10 mouse cellular contexts compared by ENCODE assay signal in genomic region chr4:127215103-127215502, GRCm38 (mm10). TPM values are rescaled to one million over a fixed set of nuclear protein-coding genes. Genes with fewer than 3 reads are reported as not detected.
DNase-seq lines count a peak whose midpoint lies in the region; ATAC-seq and TF ChIP-seq lines count a peak whose summit lies in the region.
"Had no signal": no experiment of that assay in that cellular context is flagged by ENCODE, and none has a peak within 500 bp of the region (broad histone marks: within the 10 kb centered on the region; RNA-seq: fewer than 3 reads in every experiment).

No protein-coding gene starts in this region.

- no peaks in the 10 kb centered on the region for H3K4me1 ChIP-seq in forebrain, postnatal 0 days (ENCODE audit: insufficient read depth)
- H3K4me1 ChIP-seq in forebrain, embryonic 14.5 days (ENCODE audit: control insufficient read depth, insufficient read depth, low read length) = no peaks in the 10 kb centered on the region
- peaks cover 8% of the 10 kb centered on the region for H3K4me1 ChIP-seq in testis, adult 2 months (ENCODE audit: control insufficient read depth, insufficient read depth, low read length)

- no peak for TF ChIP-seq POLR2A in testis, adult 2 months (IDR thresholded peaks at IDR 0.05; ENCODE audit: control insufficient read depth, low read depth, low read length)

- 65% methylated on average over 11 of the region's 11 CpGs for WGBS in forebrain, postnatal 0 days
- 60% methylated on average over 11 of the region's 11 CpGs for WGBS in forebrain, embryonic 14.5 days

- DNase-seq in forebrain, postnatal 0 days = no peak
- no peak for DNase-seq in forebrain, embryonic 14.5 days (ENCODE audit: low spot score)
- DNase-seq in left cerebral cortex, adult 2 months (ENCODE audit: extremely low spot score in 1 of 2, low spot score in 2 of 2) = no peak
- no peak for DNase-seq in left cerebral cortex, postnatal 10 days (ENCODE audit: extremely low spot score in 1 of 2, low spot score in 2 of 2)
- no peak for DNase-seq in testis, postnatal 10 days (ENCODE audit: low spot score)
- DNase-seq in layer of hippocampus, postnatal 10 days (ENCODE audit: low spot score in 2 of 2) = no peak
- DNase-seq: heart, postnatal 14 days had no signal

- H3K4me2 ChIP-seq in forebrain, postnatal 0 days (ENCODE audit: low read depth) = no peak overlapping the region
- H3K4me2 ChIP-seq in forebrain, embryonic 14.5 days (ENCODE audit: low read length) = no peak overlapping the region

- no peak overlapping the region for H3K4me3 ChIP-seq in forebrain, postnatal 0 days (ENCODE audit: low read depth, low read length)
- no peak overlapping the region for H3K4me3 ChIP-seq in forebrain, embryonic 14.5 days (ENCODE audit: low read depth, low read length)
- H3K4me3 ChIP-seq in left cerebral cortex, adult 2 months = no peak overlapping the region
- H3K4me3 ChIP-seq in testis, adult 2 months (ENCODE audit: control insufficient read depth, low read depth, low read length) = no peak overlapping the region; the same call in none of the 2 replicates

- H3K36me3 ChIP-seq in forebrain, postnatal 0 days (ENCODE audit: insufficient read depth) = peaks cover 5% of the 10 kb centered on the region; the same call in 1 of the 2 replicates
- no peaks in the 10 kb centered on the region for H3K36me3 ChIP-seq in forebrain, embryonic 14.5 days (ENCODE audit: control insufficient read depth, insufficient read depth, low read length)
- no peaks in the 10 kb centered on the region for H3K36me3 ChIP-seq in testis, adult 2 months (ENCODE audit: control insufficient read depth, insufficient read depth, low read length)

- H3K9me3 ChIP-seq in forebrain, postnatal 0 days (ENCODE audit: low read length) = no peaks in the 10 kb centered on the region
- no peaks in the 10 kb centered on the region for H3K9me3 ChIP-seq in forebrain, embryonic 14.5 days (replicated peaks; ENCODE audit: control insufficient read depth, low read length)

- H3K9ac ChIP-seq in forebrain, postnatal 0 days = no peak overlapping the region
- no peak overlapping the region for H3K9ac ChIP-seq in forebrain, embryonic 14.5 days (ENCODE audit: low read length)

- no peaks in the 10 kb centered on the region for H3K27me3 ChIP-seq in forebrain, postnatal 0 days (ENCODE audit: insufficient read depth, low read length)
- 0 out of 2 replicates have a peak, but pooled peaks cover 11% of the 10 kb centered on the region for H3K27me3 ChIP-seq in forebrain, embryonic 14.5 days (replicated peaks; ENCODE audit: control insufficient read depth, insufficient read depth, low read length)
- no peaks in the 10 kb centered on the region for H3K27me3 ChIP-seq in testis, adult 2 months (ENCODE audit: control insufficient read depth, insufficient read depth, low read length)

- no peak for ATAC-seq in forebrain, postnatal 0 days
- no peak for ATAC-seq in forebrain, embryonic 14.5 days
- ATAC-seq in erythroblast, adult 5-6 weeks (replicated peaks; ENCODE audit: low FRiP score, poor library complexity, severe bottlenecking) = no peak
- ATAC-seq: intestine, embryonic 16.5 days had no signal

- intact Hi-C loops in left cerebral cortex, adult 2 months (cut with DNase I) = no loop called here
- intact Hi-C loops in left cerebral cortex, postnatal 10 days (cut with DNase I) = no loop called here

- no peak overlapping the region for H3K27ac ChIP-seq in forebrain, postnatal 0 days (ENCODE audit: low read depth, low read length)
- H3K27ac ChIP-seq in forebrain, embryonic 14.5 days (ENCODE audit: low read depth, low read length) = no peak overlapping the region
- H3K27ac ChIP-seq in left cerebral cortex, adult 2 months = no peak overlapping the region; the same call in 1 of the 2 replicates
- no peak overlapping the region for H3K27ac ChIP-seq in testis, adult 2 months (ENCODE audit: control insufficient read depth, insufficient read depth, low read depth, low read length)

- peak; percentile 55 for TF ChIP-seq CTCF in forebrain, postnatal 0 days (IDR thresholded peaks at IDR 0.05; ENCODE audit: low read depth)
- peak; percentile 49 for TF ChIP-seq CTCF in left cerebral cortex, adult 2 months (IDR thresholded peaks at IDR 0.05)
- peak; percentile 29; the same call in 1 of the 2 replicates for TF ChIP-seq CTCF in testis, adult 2 months (IDR thresholded peaks at IDR 0.05; ENCODE audit: control insufficient read depth, insufficient read depth, insufficient replicate concordance, low read depth, low read length)

RNA-seq across cellular contexts. Expression of gene Smim12, which starts 28.5 kb away (rescaled TPM):
- 30.2 and 43.8 TPM in 2 replicates for total RNA-seq in forebrain, postnatal 0 days (2014; rRNA removed)
- 61.4 and 64.8 TPM in 2 replicates for polyA plus RNA-seq in forebrain, postnatal 0 days (2015; fragmentation: Nextera tagmentation; extraction: Ambion mirVana)
- 53.2 and 61.1 TPM in 2 replicates for polyA plus RNA-seq in forebrain, embryonic 14.5 days (2014; fragmentation: Nextera tagmentation; extraction: Ambion mirVana)
- total RNA-seq in left cerebral cortex, adult 2 months (2021) = 10 to 100 TPM; 52.1 to 54.0 TPM
- total RNA-seq in left cerebral cortex, postnatal 10 days (2021) = 10 to 100 TPM; 40.5 to 42.9 TPM
- polyA plus RNA-seq in testis, adult 2 months (2012; rRNA removed) = 24.2 and 25.3 TPM in 2 replicates
- 4.8 and 11.1 TPM in 2 replicates for total RNA-seq in erythroblast, adult 5-6 weeks (2015; ENCODE audit: low replicate concordance)
- 4.7 and 4.9 TPM in 2 replicates for total RNA-seq in erythroblast, adult 5-6 weeks (2017; ENCODE audit: low replicate concordance)
- total RNA-seq in layer of hippocampus, postnatal 10 days (2021) = 10 to 100 TPM; 41.1 to 45.5 TPM

RNA-seq across cellular contexts. Expression of gene Dlgap3, which starts 46.1 kb away (rescaled TPM):
- total RNA-seq in forebrain, postnatal 0 days (2014; rRNA removed) = 66.9 and 85.5 TPM in 2 replicates
- 23.1 and 28.0 TPM in 2 replicates for polyA plus RNA-seq in forebrain, postnatal 0 days (2015; fragmentation: Nextera tagmentation; extraction: Ambion mirVana)
- polyA plus RNA-seq in forebrain, embryonic 14.5 days (2014; fragmentation: Nextera tagmentation; extraction: Ambion mirVana) = 8.4 and 10.8 TPM in 2 replicates
- 100 to 1,000 TPM; 372 to 403 TPM for total RNA-seq in left cerebral cortex, adult 2 months (2021)
- 100 to 1,000 TPM; 275 to 284 TPM for total RNA-seq in left cerebral cortex, postnatal 10 days (2021)
- polyA plus RNA-seq in testis, adult 2 months (2012; rRNA removed) = 3.3 and 4.6 TPM in 2 replicates
- not detected in 2 replicates for total RNA-seq in erythroblast, adult 5-6 weeks (2015; ENCODE audit: low replicate concordance)
- total RNA-seq in erythroblast, adult 5-6 weeks (2017; ENCODE audit: low replicate concordance) = not detected in 2 replicates
- 100 to 1,000 TPM; 218 to 228 TPM for total RNA-seq in layer of hippocampus, postnatal 10 days (2021)

Comparison
In these comparisons a context has a peak if more than half of its experiments do, and no peak if none do; other contexts are left out.
1. RNA of gene Dlgap3, which starts 46.1 kb away (total RNA-seq): 372 to 403 TPM in left cerebral cortex, adult 2 months, 275 to 284 TPM in left cerebral cortex, postnatal 10 days, 218 to 228 TPM in layer of hippocampus, postnatal 10 days and 66.9 to 85.5 TPM in forebrain, postnatal 0 days; not detected in erythroblast, adult 5-6 weeks; every median in the first group is over 10 times any median in the second.
2. Peak in every context shown above with its lines, with median percentiles within 50 percentile points of each other: CTCF ChIP-seq.